Mouse (Mus musculus): ENCODE measurements around the gene Fbxo47. TPM values are rescaled to one million over a fixed set of nuclear protein-coding genes. Genes with fewer than 3 reads are reported as not detected.

The Fbxo47 gene
- polyA plus RNA-seq, 1 experiment from 2014 or later, result 1.0 TPM

DNA sequence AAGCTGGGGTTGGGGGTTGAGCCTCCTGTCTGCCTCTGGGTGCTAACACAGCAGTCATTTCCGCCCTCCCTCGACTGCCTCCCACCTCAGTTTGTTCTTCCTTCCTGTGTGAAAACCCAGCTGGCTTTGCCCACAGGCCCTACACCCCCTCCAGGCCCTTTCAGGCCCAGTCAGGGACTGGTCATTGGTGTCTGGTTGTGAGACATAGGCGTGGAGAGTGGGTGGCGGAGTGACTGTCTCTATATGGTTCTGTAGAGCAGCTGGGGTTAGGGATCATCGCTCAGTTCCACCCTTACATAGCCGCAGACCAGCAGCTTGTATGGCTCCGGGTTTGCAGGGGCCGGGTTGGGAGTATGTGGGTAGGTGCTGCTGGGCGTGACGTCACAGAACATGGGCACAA, 58.7 kb downstream of the Fbxo47 start:
- H3K9me3 ChIP-seq (ENCODE audit: control insufficient read depth, low read length), result no peaks in the 10 kb centered on the region
- WGBS, result 81% methylated on average over 10 of the region's 10 CpGs
- no peaks in the 10 kb centered on the region for H3K4me1 ChIP-seq (ENCODE audit: control insufficient read depth, insufficient read depth, low read length)
- DNase-seq (ENCODE audit: low spot score), result no peak
- H3K27me3 ChIP-seq (ENCODE audit: control insufficient read depth, insufficient read depth, low read length), result no peaks in the 10 kb centered on the region
- H3K36me3 ChIP-seq (ENCODE audit: control insufficient read depth, insufficient read depth, low read length), result peaks cover 13% of the 10 kb centered on the region; the same call in 1 of the 2 replicates
- H3K4me3 ChIP-seq (ENCODE audit: low read depth, low read length), result no peak overlapping the region
- no peak overlapping the region for H3K4me2 ChIP-seq (ENCODE audit: low read depth, severe bottlenecking)
- no peak overlapping the region for H3K27ac ChIP-seq (replicated peaks; ENCODE audit: low read depth, low read length)
- ATAC-seq (ENCODE audit: insufficient number of reproducible peaks, low FRiP score, low TSS enrichment, low read depth), result no peak
- H3K9ac ChIP-seq (ENCODE audit: low read length), result no peak overlapping the region

DNA sequence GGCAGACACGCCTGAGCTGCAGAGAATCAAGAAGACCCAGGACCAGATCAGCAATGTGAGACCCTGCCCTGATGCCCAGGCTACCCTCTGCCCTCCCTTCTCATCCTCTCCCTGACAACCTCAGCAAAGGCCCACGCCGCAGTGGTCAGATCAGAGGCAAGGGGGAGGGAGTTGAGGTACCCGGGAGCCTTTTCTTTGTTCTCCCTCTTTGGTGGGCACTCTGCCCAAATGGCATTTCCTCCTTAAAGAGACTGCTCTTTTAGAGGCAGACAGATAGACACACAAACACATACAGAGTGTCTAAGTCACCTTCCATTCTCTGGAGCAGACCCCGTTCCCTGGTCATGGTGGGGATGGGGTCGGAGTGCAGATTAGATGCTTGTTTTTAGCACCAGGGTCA, 59.1 kb downstream of the Fbxo47 start:
- H3K4me2 ChIP-seq (ENCODE audit: low read depth, severe bottlenecking), result no peak overlapping the region
- WGBS, result 74% methylated on average over 6 of the region's 6 CpGs
- H3K4me3 ChIP-seq (ENCODE audit: low read depth, low read length), result no peak overlapping the region
- H3K9me3 ChIP-seq (ENCODE audit: control insufficient read depth, low read length), result no peaks in the 10 kb centered on the region
- DNase-seq (ENCODE audit: low spot score), result no peak
- ATAC-seq (ENCODE audit: insufficient number of reproducible peaks, low FRiP score, low TSS enrichment, low read depth), result no peak
- H3K9ac ChIP-seq (ENCODE audit: low read length), result no peak overlapping the region
- no peaks in the 10 kb centered on the region for H3K4me1 ChIP-seq (ENCODE audit: control insufficient read depth, insufficient read depth, low read length)
- H3K36me3 ChIP-seq (ENCODE audit: control insufficient read depth, insufficient read depth, low read length), result peaks cover 13% of the 10 kb centered on the region; the same call in 1 of the 2 replicates
- no peak overlapping the region for H3K27ac ChIP-seq (replicated peaks; ENCODE audit: low read depth, low read length)
- no peaks in the 10 kb centered on the region for H3K27me3 ChIP-seq (ENCODE audit: control insufficient read depth, insufficient read depth, low read length)

DNA sequence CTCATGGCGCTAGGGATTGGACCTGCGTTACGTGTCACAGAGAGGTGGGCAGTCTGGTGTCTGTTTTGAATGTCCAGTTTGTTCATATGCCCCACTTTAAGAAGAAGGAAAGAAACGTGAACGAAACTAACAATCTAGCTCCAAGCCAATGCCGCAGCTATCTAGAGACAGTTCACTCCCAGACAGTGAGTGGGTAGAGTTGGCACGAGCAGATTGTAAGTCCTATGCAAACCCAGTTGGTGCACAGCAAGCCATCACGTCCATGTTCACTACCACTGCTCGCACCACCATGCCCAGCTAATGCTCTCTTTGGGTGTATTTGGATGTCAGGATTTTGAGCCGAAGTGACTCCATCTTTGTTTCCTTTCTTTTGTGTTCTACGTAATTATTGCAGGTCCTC, 59.8 kb downstream of the Fbxo47 start:
- no peak for ATAC-seq (ENCODE audit: insufficient number of reproducible peaks, low FRiP score, low TSS enrichment, low read depth)
- no peak for DNase-seq (ENCODE audit: low spot score)
- Histone ChIP-seq H3K4me3 (ENCODE audit: low read depth, low read length) (no peak overlapping the region), H3K9me3 (ENCODE audit: control insufficient read depth, low read length) (no peaks in the 10 kb centered on the region), H3K4me2 (ENCODE audit: low read depth, severe bottlenecking) (no peak overlapping the region), H3K27ac (replicated peaks; ENCODE audit: low read depth, low read length) (no peak overlapping the region), H3K9ac (ENCODE audit: low read length) (no peak overlapping the region), H3K27me3 (ENCODE audit: control insufficient read depth, insufficient read depth, low read length) (no peaks in the 10 kb centered on the region), H3K4me1 (ENCODE audit: control insufficient read depth, insufficient read depth, low read length) (no peaks in the 10 kb centered on the region), H3K36me3 (ENCODE audit: control insufficient read depth, insufficient read depth, low read length) (peaks cover 13% of the 10 kb centered on the region; the same call in 1 of the 2 replicates)
- WGBS, result 95% methylated on average over 11 of the region's 11 CpGs

DNA sequence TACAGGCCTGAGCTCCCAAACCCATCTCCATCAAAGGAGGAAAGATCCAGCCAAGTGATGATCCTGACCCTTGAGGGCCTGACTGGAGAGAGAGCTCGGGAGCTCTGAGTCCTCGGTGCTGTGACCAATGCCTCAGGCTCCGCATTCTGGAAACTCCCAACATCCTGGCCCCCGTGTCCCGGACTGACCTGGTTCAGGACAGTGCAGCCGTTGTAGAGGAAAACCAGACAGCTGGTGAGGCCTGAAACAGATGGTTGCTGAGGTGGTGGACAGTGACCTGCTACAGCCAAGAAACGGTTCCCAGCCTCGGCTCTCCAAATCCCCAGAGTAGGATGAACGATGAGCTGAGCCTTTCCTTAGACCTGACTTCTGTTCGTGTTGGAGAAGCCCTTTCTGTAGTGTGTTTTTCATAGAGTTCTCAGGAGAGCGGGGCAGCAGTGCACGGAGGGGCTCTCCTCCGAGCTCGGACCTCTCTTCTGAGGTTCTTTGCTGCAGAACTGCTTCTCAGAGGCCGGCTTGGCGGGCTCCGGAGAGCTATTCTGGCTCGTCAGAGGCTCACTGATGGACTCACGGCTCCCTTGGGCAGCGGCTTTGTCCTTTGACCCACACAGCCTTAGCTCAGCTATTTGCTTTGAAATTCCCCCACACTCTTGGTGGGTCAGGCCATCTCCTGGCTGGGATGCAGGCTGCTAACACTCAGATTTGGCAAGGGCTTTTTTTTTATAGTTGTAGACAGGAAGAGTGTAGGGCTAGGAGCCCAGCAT, 60.9 kb downstream of the Fbxo47 start:
- DNase-seq (ENCODE audit: low spot score) (no peak), ATAC-seq (ENCODE audit: insufficient number of reproducible peaks, low FRiP score, low TSS enrichment, low read depth) (no peak)
- WGBS, result 78% methylated on average over 20 of the region's 20 CpGs
- Histone ChIP-seq H3K4me1 (ENCODE audit: control insufficient read depth, insufficient read depth, low read length) (peaks cover 10% of the 10 kb centered on the region), H3K9ac (ENCODE audit: low read length) (no peak overlapping the region), H3K4me2 (ENCODE audit: low read depth, severe bottlenecking) (no peak overlapping the region), H3K9me3 (ENCODE audit: control insufficient read depth, low read length) (no peaks in the 10 kb centered on the region), H3K27ac (replicated peaks; ENCODE audit: low read depth, low read length) (no peak overlapping the region), H3K36me3 (ENCODE audit: control insufficient read depth, insufficient read depth, low read length) (peaks cover 13% of the 10 kb centered on the region; the same call in 1 of the 2 replicates), H3K4me3 (ENCODE audit: low read depth, low read length) (no peak overlapping the region), H3K27me3 (ENCODE audit: control insufficient read depth, insufficient read depth, low read length) (no peaks in the 10 kb centered on the region)

DNA sequence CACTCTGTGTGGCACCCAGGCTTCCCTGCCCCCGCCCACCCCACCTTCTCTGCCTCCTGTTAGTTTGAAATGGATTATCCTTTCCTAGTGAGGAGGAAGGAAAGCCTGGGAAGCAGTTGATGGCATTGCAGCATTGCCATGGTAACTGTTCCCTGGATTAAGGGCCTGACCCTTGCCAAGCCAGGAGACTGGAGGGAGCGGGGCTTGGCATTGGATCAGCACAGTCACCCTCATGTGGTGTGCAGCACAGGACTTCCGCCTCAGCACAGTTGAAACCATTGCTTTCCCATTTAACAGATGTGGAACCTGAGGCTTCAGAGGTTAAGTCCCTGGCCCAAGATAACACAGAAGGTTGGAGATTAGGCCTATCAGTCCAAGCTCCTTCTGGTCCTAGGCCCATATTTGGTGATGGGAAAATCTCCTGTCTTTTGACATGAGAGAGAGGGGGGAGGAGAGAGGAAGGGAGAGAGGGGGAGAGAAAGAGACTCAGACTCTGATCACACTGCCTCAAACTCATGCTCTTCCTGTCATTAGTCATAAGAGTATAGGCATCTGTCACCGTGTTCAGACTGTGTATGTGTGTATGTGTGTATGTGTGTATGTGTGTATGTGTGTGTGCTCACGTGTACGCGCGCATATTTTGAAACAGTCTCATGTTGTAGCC, 62.4 kb downstream of the Fbxo47 start:
- H3K4me3 ChIP-seq (ENCODE audit: low read depth, low read length), result no peak overlapping the region
- no peak overlapping the region for H3K27ac ChIP-seq (replicated peaks; ENCODE audit: low read depth, low read length)
- no peak overlapping the region for H3K9ac ChIP-seq (ENCODE audit: low read length)
- no peak for DNase-seq (ENCODE audit: low spot score)
- H3K4me2 ChIP-seq (ENCODE audit: low read depth, severe bottlenecking), result no peak overlapping the region
- ATAC-seq (ENCODE audit: insufficient number of reproducible peaks, low FRiP score, low TSS enrichment, low read depth), result no peak
- H3K27me3 ChIP-seq (ENCODE audit: control insufficient read depth, insufficient read depth, low read length), result no peaks in the 10 kb centered on the region
- H3K36me3 ChIP-seq (ENCODE audit: control insufficient read depth, insufficient read depth, low read length), result peaks cover 9% of the 10 kb centered on the region; the same call in 1 of the 2 replicates
- no peaks in the 10 kb centered on the region for H3K9me3 ChIP-seq (ENCODE audit: control insufficient read depth, low read length)
- 96% methylated on average over 8 of the region's 8 CpGs for WGBS
- H3K4me1 ChIP-seq (ENCODE audit: control insufficient read depth, insufficient read depth, low read length), result peaks cover 21% of the 10 kb centered on the region

DNA sequence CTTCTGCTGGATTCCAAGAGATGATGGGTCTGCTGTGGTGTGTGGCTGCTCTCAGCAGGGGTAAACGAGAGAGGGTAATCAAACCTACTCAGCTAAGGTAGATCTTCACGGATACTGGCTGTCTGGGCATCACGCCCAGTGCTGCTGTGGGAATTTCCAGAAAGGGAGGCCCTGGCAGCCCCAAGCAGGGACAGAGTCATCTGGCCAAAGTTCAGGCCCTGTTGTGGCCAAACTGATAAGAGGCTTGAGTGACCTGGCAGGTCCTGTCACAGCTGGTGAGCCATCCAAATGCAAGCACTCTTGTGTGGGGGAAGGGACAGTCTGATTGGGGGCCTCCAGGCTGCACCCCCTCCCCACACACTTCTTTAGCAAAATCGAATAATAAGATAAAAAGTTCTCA, 63.1 kb downstream of the Fbxo47 start:
- H3K27me3 ChIP-seq (ENCODE audit: control insufficient read depth, insufficient read depth, low read length), result no peaks in the 10 kb centered on the region
- ATAC-seq (ENCODE audit: insufficient number of reproducible peaks, low FRiP score, low TSS enrichment, low read depth), result no peak
- H3K4me2 ChIP-seq (ENCODE audit: low read depth, severe bottlenecking), result no peak overlapping the region
- H3K9me3 ChIP-seq (ENCODE audit: control insufficient read depth, low read length), result no peaks in the 10 kb centered on the region
- no peak overlapping the region for H3K4me3 ChIP-seq (ENCODE audit: low read depth, low read length)
- no peak overlapping the region for H3K9ac ChIP-seq (ENCODE audit: low read length)
- no peak overlapping the region for H3K27ac ChIP-seq (replicated peaks; ENCODE audit: low read depth, low read length)
- peaks cover 9% of the 10 kb centered on the region; the same call in 1 of the 2 replicates for H3K36me3 ChIP-seq (ENCODE audit: control insufficient read depth, insufficient read depth, low read length)
- H3K4me1 ChIP-seq (ENCODE audit: control insufficient read depth, insufficient read depth, low read length), result peaks cover 26% of the 10 kb centered on the region
- DNase-seq (ENCODE audit: low spot score), result no peak
- WGBS, result 73% methylated on average over 4 of the region's 4 CpGs

- no peak overlapping the region for H3K4me3 ChIP-seq (ENCODE audit: low read depth, low read length)
- H3K9ac ChIP-seq (ENCODE audit: low read length), result no peak overlapping the region
- no peaks in the 10 kb centered on the region for H3K9me3 ChIP-seq (ENCODE audit: control insufficient read depth, low read length)
- no peak for DNase-seq (ENCODE audit: low spot score)
- peaks cover 33% of the 10 kb centered on the region for H3K4me1 ChIP-seq (ENCODE audit: control insufficient read depth, insufficient read depth, low read length)
- no peak for ATAC-seq (ENCODE audit: insufficient number of reproducible peaks, low FRiP score, low TSS enrichment, low read depth)
- H3K27ac ChIP-seq (replicated peaks; ENCODE audit: low read depth, low read length), result no peak overlapping the region
- no peak overlapping the region for H3K4me2 ChIP-seq (ENCODE audit: low read depth, severe bottlenecking)
- peaks cover 5% of the 10 kb centered on the region; the same call in 1 of the 2 replicates for H3K36me3 ChIP-seq (ENCODE audit: control insufficient read depth, insufficient read depth, low read length)
- 58% methylated on average over 5 of the region's 5 CpGs for WGBS
- H3K27me3 ChIP-seq (ENCODE audit: control insufficient read depth, insufficient read depth, low read length), result no peaks in the 10 kb centered on the region
Measured at GRCm38 (mm10) chr11:97819923-97820322, 64.0 kb downstream of the Fbxo47 start.

DNA sequence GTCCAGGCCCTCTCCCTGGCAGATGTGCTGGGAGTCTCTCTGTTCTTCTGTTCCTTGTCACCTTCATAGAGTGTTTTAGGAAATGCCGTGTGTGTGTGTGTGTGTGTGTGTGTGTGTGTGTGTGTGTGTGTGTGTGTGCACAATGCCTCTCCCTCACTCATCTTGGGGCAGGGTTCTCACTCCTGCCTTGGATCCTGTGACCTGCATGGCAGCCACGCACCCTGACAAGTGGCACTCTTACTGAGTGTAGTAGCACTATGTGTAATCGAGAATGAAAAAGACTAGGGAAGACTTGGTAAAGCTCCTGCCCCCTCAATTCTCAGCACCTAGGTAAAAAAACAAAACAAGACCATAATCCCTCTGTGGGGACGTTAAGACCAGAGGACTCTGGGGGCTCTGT, 64.9 kb downstream of the Fbxo47 start:
- Histone ChIP-seq H3K36me3 (ENCODE audit: control insufficient read depth, insufficient read depth, low read length) (peaks cover 5% of the 10 kb centered on the region; the same call in 1 of the 2 replicates), H3K9me3 (ENCODE audit: control insufficient read depth, low read length) (no peaks in the 10 kb centered on the region), H3K27me3 (ENCODE audit: control insufficient read depth, insufficient read depth, low read length) (no peaks in the 10 kb centered on the region), H3K4me2 (ENCODE audit: low read depth, severe bottlenecking) (no peak overlapping the region), H3K4me3 (ENCODE audit: low read depth, low read length) (no peak overlapping the region), H3K4me1 (ENCODE audit: control insufficient read depth, insufficient read depth, low read length) (peaks cover 33% of the 10 kb centered on the region), H3K9ac (ENCODE audit: low read length) (peak overlapping the region; percentile 55; the same call in 1 of the 2 replicates), H3K27ac (replicated peaks; ENCODE audit: low read depth, low read length) (peak overlapping the region; percentile 79)
- WGBS, result 58% methylated on average over 4 of the region's 4 CpGs
- DNase-seq (ENCODE audit: low spot score) (no peak), ATAC-seq (ENCODE audit: insufficient number of reproducible peaks, low FRiP score, low TSS enrichment, low read depth) (no peak)

Measured in limb, embryonic 11.5 days (tissue).